Mouse (Mus musculus) regulatory T cell (primary cell): ENCODE measurements around the gene Isg15.

Source experiments
- in situ Hi-C: fragments of 300-600 bp; cut with MboI, MseI; formaldehyde crosslinking; loops from one replicate; pipeline ENCODE4 v1.15.1; 2025; ENCODE audit warnings: high pct_unique_total_duplicates

The Isg15 gene

GRCm38 (mm10) chr4:156203413-156204131, 3.0 kb upstream of the Isg15 start:
- in situ Hi-C loops = no loop called here

GRCm38 (mm10) chr4:156203001-156203412, 2.4 kb upstream of the Isg15 start, which contains the start of gene AW011738:
Gene AW011738 (plus strand): TSS chr4:156203304.
- in situ Hi-C loops = no loop called here

- in situ Hi-C loops = no loop called here
Observed at GRCm38 (mm10) chr4:156202462-156202893, 1.9 kb upstream of the Isg15 start.

GRCm38 (mm10) chr4:156197829-156198205, 2.8 kb downstream of the Isg15 start:
- in situ Hi-C loops = no loop called here

- in situ Hi-C loops = no loop called here
Observed at GRCm38 (mm10) chr4:156197131-156197828, 3.3 kb downstream of the Isg15 start, which contains the start of gene Agrn. Gene Agrn (minus strand): TSS chr4:156197488.

GRCm38 (mm10) chr4:156195927-156196870, 4.4 kb downstream of the Isg15 start:
- in situ Hi-C loops = no loop called here

GRCm38 (mm10) chr4:156194346-156194745, 6.3 kb downstream of the Isg15 start:
- in situ Hi-C loops = no loop called here

- in situ Hi-C loops = no loop called here
Observed at GRCm38 (mm10) chr4:156193906-156194305, 6.7 kb downstream of the Isg15 start.

GRCm38 (mm10) chr4:156193200-156193590, 7.4 kb downstream of the Isg15 start:
- in situ Hi-C loops = no loop called here

GRCm38 (mm10) chr4:156192421-156193199, 8.0 kb downstream of the Isg15 start:
- in situ Hi-C loops = no loop called here

GRCm38 (mm10) chr4:156188811-156189323, 11.8 kb downstream of the Isg15 start:
- in situ Hi-C loops = no loop called here

GRCm38 (mm10) chr4:156188162-156188810, 12.3 kb downstream of the Isg15 start:
- in situ Hi-C loops = no loop called here

GRCm38 (mm10) chr4:156185950-156186850, 14.4 kb downstream of the Isg15 start:
- in situ Hi-C loops = no loop called here

- in situ Hi-C loops = no loop called here
Observed at GRCm38 (mm10) chr4:156185456-156185949, 15.1 kb downstream of the Isg15 start.

GRCm38 (mm10) chr4:156184291-156184954, 16.2 kb downstream of the Isg15 start:
- in situ Hi-C loops = no loop called here

- in situ Hi-C loops = no loop called here
Observed at GRCm38 (mm10) chr4:156183747-156184146, 16.9 kb downstream of the Isg15 start.

- in situ Hi-C loops = no loop called here
Observed at GRCm38 (mm10) chr4:156177630-156178029, 23.0 kb downstream of the Isg15 start.

- in situ Hi-C loops = no loop called here
Observed at GRCm38 (mm10) chr4:156171828-156172227, 28.8 kb downstream of the Isg15 start.
